Mouse (Mus musculus) megakaryocyte, embryonic 14.5 days (primary cell): ENCODE measurements around the gene Arid3a.

Experiments used
- FLI1 ChIP-seq: IDR thresholded peaks from 2 replicates; pipeline ENCODE4 v1.6.1; 2012; ENCODE audit warnings: low read length, inconsistent platforms, mixed read lengths
- GATA1 ChIP-seq: IDR thresholded peaks from 3 replicates; pipeline ENCODE4 v1.6.1; 2012; ENCODE audit warnings: mixed read lengths, low read length, inconsistent platforms, borderline replicate concordance

- no peak for TF ChIP-seq GATA1
- TF ChIP-seq FLI1, result no peak
Observed at GRCm38 (mm10) chr10:79970415-79971182, 43.8 kb downstream of the Arid3a start, which contains the start of gene Grin3b.
